Mouse (Mus musculus) heart, postnatal 10 days (tissue): ENCODE data around the gene Irs3. TPM values are rescaled to one million over a fixed set of nuclear protein-coding genes. Genes with fewer than 3 reads are reported as not detected.

Experiments used
- DNase-seq, 2 experiments: peaks; one replicate each; pipeline ENCODE4 v3.0.0; 2021
- intact Hi-C: fragments of 180-260 bp; cut with DNase I; formaldehyde crosslinking; loops from one replicate; pipeline ENCODE4 v1.15.1; 2025
- total RNA-seq, 2 experiments: library from RNA; stranded (reverse); gene quantifications; 2 replicates each; pipeline ENCODE4 v1.2.3; 2021

Gene Irs3
- under 1 TPM; 0.24 to 0.35 TPM for total RNA-seq

DNA sequence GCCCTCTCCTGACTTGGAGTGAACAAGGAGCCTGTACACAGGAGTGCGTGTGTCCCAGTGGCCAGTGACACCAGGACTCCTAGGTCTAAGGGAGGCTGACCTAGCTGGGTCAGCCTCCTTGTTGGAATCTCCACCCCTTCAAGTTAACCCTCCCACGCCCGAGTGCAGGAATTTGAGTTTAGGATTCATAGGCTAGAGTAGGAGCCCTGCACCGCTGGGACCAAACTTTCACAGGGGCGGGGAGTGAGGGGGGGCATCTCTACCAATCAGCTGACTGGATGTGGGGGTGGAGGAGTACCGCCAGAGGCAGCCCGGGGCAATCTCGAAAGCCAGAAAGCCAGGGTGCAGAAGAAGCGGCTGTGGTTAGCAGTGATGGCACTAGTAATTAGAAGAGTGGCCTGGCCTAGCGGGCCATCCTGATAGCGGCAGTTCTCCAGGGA lies at the start of gene Irs3:
Gene Irs3 (minus strand): TSS at position 63 of the 440 bp plus-strand sequence.
- intact Hi-C loops: loop anchor here (10.0 kb wide), 1 partner anchor 261 kb away; no protein-coding TSS in a partner anchor
- DNase-seq: peak; percentile 42 to 48

DNA sequence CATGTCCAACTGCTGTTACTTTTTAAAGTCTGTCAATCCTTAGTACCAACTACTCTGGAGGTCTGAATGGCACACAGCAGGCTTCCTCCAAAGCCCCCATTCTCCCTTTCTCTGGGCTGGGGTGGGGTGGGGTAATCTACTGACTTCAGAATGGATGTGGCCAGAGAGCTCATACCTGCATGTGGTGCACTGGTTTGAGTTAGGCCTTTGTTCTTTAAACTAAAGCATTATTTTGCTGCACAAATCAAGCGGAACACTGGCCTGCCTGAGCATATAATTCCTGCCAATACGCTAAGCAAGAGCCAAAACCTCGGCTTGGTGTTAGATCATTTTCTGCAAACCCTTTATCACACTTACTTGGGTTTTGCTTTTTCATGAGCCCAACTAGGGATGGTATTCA lies 49.3 kb upstream of the Irs3 start:
- DNase-seq: no peak
- intact Hi-C loops: no loop called here

DNA sequence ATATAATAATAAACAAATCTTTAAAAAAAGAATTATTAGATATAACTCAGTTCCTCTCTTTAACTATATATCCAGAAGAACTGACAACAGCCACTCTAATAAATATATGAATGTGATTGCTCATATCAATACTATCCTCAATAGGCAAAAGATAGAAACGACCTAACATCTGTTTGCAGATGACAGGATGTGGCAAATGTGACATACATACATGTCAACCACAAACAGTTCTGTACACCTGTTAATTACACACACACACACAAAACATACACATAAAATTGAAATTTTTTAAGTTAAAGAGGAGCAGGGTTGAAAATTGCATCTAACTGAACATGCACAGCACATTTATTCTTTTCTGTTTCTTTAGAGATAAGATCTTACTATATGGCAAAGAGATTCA lies 46.4 kb upstream of the Irs3 start:
- intact Hi-C loops: no loop called here
- no peak for DNase-seq

DNA sequence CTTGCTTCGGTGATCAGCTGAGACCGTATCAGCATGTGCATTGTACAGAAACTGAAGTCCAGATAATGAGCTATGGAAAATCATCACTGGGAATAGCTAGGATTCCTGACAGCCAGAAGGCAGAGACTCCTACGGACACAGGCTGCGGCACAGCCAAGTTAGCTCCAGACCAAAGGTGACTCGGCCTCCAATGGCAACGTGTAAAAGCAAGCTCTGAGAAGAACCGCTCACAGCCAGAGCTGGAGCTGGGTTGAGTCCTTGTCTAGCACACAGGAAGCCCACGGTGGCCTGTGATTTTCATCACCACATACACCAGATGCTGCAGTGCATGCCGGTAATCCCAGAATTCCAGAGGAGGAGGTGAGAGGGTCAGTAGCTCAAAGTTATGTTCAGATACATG lies 45.0 kb upstream of the Irs3 start:
- no peak for DNase-seq
- intact Hi-C loops: no loop called here

DNA sequence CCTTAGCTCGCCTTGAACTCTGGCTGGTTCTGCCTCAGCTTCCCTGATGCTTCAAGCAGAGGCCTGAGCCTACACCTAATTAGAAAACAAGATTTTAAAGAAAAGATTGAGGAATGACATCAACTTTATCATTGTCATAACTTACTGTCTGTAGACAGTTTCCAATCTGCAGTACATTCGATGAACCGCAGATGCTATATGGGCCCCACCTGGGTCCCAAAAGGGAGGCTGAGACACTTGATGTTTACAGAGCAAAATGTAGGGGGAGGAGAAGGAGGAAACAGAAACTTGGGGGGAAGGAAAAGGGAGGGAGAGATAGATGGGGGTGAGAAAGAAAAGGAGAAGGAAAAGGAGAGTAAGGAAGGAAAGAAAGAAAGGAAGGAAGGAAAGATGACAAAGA lies 44.5 kb upstream of the Irs3 start:
- intact Hi-C loops: no loop called here
- no peak for DNase-seq

DNA sequence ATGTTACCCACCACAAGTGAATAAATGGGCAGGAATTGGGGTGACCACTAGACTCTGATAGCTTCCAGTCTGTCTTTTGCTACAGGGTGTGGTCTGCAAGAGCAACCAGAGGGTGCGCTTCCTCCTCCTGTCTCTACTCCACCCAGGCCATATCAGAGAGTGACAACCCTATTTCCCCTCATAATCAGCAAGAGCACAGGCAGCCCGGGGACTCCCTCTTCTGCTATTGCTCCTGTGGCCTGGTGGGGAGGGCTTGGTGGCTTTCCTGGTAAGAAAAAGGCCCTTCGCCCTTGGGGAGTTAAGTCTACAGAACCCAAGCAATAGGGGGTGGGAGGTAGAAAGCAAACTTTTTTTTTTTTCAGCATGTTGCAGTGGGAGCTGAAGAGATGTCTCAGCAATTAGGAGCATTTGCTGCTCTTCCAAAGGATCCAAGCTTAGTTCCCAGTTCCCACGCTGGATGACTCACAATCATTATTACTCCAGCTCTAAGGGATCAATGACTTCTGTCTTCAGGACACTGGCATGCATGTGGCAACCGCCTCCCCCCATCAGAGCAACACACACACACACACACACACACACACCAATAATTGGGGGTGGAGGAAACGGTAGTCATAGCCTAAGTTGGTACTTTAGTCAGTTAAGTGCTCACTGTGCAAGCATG lies 40.7 kb upstream of the Irs3 start:
- intact Hi-C loops: no loop called here
- DNase-seq: no peak

DNA sequence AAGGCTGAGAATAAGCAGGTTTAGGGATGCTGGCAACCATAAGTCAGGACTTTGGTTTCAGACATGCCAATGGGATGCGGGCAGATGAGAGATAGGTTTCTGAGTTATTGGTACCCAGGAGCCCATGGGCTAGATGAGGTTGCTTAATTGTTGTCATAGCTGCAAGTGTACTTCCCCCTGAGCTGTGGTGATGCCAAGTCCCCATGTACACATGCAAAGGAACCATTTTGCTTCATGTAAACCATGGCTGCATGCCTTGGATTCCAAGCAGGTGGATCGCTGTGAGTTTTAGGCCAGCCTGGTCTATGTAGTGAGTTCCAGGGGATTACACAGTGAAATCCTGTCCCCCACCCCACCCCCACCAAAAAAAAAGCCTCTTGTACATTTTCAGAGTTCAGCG lies 40.1 kb upstream of the Irs3 start:
- intact Hi-C loops: no loop called here
- DNase-seq: no peak

DNA sequence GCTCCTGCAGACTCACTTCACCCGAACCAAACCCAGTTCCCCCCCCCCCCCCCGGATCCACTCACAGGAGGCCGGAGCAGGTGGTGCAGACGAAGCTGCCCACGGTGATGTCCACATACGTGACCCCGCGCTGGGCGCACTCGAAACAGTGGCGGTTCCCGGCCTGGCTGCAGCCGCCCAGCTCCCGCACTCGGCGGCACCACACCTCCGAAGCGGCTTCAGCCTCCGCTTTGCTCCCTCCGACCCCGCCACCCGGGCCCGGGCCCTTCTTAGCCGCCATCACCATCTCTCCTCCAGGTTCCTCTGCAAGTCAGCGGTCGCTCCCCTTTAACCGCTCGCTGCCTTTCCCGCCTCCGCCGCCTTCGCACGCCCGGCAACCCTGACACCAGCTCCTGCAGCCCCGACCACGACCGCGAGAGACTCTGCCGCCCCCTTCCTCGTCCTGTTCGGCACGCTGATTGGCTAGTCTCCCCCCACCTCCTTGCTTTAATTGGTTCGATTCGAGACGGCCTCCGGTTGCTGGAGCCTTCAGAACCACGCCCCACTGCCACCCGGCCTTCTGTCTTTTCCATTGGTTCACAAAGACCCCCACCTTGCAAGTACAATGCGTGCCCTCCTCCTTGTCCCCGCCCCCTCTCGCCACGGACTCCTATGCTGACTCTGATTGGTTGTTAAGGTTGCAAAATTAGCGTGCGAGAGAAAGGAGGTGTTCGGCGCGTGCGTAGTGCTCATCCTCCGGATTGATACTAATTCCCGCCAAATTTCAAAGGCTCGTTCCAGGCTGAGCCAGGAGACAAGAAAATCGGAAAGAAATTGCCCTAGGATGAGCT lies 39.0 kb upstream of the Irs3 start, which contains the start of gene Agfg2:
Gene Agfg2 (minus strand): TSS at position 433 of the 830 bp plus-strand sequence.
- peak; percentile 98 for DNase-seq
- intact Hi-C loops: no loop called here

DNA sequence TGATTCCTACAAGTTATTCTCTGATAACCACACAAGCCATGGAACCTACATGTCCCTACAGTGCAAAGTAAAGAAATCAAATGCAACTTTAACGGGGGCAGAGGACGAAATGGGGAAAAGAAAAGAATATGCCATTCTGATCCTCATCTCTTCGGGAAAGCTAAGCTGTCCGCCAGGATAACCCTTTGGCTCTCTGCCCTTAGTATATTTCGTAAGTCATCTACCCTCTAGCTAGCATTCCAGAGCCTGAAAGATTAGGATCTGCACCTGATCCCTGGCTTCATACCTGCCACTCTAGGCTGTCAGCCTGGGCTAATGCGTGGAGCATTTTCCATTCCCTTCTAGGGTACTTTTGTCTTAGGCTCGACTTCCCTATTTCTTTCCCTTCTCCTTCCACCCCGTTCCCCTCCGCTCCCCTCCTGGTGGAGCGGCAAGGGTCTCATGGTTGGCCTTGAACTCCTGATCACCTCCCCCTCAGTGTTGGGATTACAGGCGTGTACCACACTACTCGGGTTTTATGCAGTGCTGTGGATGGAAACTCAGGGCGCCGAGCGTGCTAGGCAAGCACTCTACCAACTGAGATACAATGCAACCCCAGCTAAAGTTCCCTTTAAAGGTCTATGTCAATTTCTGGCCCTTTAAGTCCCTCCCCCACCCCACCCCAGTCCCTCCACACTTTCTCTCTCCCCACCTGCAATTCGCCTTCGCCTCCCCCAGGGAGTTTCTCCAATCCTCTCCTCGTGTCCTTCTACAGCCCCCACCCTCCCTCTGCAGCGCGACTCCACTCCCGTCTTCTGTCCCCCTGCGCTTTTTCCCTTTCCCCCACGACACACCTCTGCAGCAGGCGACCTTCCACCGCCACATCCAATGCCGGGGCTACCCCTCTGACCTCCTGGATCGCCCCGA lies 38.1 kb upstream of the Irs3 start:
- intact Hi-C loops: no loop called here
- peak in 1 of 2 experiments; percentile 34 for DNase-seq

DNA sequence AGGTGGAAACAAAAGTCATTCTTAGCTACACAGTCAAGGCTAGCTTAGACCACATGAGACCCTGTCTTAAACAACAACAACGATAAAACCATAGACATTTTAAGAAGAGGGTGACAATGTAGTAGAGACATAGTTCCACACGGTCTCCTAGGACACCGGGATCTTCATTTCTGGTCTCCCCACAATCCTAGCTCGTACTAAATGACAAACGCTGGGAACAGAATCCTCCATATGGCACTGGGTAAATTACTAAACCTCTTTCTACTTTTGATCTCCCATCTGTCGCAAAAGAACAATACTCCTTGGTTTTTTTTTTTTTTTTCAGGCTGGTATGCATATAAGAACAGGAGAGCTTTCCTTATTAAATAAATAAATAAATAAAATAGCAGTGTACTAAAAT lies 37.0 kb upstream of the Irs3 start:
- intact Hi-C loops: no loop called here
- no peak for DNase-seq

DNA sequence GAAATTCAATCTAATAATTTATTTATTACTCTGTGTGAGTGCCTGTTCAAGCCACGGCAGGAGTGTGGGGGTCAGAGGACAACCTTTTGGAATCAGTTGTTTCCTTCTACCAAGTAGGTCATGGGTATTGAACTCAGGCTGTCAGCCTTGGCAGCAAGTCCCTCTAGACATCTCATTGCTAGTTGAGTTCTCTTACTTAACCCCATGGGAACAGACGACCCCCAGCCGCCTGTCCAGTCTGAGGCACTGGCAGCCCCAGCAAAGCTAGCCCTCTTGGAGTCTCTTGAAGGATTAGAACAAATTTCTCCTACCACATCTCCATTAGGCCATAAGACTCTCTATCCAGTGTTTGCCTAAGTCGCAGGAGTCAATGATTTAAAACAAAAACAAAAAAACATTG lies 34.2 kb upstream of the Irs3 start:
- no peak for DNase-seq
- intact Hi-C loops: no loop called here

DNA sequence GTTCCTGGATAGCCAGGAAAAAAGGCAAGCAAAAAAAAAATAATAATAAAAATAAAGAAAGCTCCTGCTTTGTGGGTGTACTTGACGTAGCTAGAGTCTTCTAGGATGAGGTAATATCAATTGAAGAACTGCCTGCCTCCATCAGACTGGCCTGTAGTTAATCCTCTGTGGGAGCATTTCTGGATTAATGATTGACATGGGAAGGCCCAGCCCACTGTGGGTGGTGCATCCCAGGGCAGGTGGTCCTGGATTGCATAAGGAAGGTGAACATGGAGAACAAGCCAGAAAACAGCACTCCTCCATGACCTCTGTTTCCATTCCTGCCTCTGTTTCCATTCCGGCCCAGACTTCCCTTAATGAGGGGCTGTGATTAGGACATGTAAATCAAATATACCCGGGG lies 33.2 kb upstream of the Irs3 start:
- DNase-seq: no peak
- intact Hi-C loops: no loop called here

DNA sequence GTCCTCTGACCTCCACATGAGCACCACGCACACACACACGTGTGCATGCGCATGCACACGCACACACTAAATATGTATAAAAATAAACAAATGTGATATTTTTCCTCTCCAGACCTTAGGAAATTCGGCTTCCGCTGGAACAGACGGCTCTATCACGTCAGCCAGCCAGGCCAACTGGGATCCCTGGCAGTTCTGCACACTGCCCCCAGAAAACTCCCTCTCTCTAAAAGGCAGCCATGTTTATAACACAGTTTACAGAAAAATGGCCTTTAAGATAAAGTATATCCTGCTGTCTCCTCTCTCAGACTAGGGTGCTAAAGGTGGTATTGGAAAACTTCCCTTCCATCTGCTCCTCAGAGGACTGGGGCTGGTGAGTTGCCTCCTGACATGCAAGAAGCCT lies 32.3 kb upstream of the Irs3 start:
- DNase-seq: no peak
- intact Hi-C loops: no loop called here

DNA sequence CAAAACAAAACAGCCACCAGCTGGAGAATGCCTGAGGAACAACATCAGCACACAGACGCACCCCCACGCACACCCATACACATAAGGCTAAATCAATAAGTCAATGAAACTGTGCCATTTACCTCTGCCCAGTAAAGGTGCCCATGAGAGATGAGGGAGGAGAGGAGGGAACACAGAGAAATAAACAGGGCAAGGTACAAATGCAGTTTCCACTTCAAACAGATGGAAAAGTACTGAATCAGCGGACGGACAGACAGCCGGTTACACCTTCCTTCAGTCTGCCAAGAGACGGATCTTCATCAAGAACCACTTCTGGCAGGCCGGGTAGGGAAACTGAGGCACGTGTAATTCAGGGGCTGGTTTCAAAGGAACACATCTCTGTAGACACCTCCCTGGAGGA lies 29.3 kb upstream of the Irs3 start:
- DNase-seq: no peak
- intact Hi-C loops: loop anchor here (5.0 kb wide), 1 partner anchor 68 kb away; the partner anchor contains the start of gene Nyap1

DNA sequence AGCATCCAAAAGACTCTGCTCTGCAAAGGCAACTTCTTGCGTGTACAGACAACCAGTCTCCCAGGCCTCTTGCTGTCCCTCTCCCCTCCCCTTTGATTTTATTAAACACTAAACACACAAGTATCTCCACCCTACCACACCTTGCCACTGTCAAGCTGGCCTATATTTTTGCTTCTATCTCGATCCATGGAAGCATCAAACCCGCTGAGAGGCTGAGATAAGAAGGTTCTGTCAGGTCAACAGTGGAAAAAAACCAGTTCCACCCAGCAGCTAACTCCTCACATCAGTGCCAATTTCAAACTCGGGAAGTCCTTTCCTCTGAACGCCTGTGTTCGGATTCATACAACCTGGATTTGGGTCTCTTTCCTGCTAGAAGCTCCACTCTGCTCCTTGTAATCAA lies 27.5 kb upstream of the Irs3 start:
- no peak for DNase-seq
- intact Hi-C loops: loop anchor here (5.0 kb wide), 1 partner anchor 69 kb away; the partner anchor contains the start of gene Nyap1

DNA sequence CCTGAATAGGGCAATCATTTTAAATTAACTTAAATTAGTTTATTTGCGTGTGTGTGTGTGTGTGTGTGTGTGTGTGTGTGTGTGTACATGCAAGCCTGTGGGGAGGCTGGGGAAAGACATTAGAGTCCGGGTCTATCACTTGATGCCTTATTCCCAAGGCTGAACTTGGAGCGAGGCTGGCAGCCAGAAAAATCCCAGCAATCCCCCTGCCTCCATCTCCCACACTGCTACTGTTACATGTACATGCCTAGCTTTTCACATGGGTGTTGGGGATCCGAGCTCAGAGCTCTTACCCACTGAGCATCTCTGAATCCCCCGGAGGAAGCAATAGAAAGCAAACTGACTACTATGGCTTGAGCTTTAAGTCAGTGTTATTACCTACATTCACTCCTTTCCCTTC lies 26.8 kb upstream of the Irs3 start:
- DNase-seq: no peak
- intact Hi-C loops: loop anchor here (5.0 kb wide), 1 partner anchor 70 kb away; the partner anchor contains the start of gene Nyap1

DNA sequence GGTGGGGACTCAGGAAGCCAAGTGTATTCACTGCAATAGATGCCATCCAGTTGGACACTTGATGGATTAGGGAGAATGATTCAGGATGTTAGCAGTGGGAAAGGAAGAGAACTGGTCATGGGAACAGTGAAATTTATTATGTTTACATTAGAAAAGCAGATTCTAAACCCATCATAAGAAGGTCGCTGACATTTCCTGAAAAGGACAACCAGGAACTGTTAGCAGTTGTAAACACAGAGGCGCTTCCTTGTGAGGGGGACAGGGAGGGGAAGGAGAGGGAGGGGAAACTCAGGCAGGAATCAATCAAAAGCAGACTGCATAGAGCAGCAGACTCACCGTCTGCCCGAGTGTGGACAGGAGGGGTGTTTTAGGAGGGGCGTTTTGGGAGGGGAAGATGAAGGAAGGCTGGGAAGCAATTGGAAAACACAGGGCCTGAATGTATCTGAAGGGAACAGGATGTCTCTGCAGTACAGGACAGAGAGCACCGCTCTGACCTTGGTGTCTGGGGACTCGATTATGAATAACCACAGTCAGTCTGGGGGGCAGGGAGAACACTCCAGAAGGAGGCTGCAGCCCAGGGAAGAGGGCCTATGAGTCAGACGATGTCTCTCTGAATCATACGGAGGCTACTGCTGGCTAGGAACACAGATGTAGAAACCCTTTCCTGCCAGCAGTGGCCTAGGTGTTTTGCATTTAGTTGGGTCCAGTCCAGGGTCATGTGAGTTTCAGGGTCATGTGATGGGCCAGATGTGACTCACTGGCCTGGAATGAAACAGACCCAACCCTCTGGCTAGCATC lies 26.1 kb upstream of the Irs3 start:
- peak; percentile 83 to 86 for DNase-seq
- intact Hi-C loops: loop anchor here (5.0 kb wide), 1 partner anchor 71 kb away; the partner anchor contains the start of gene Nyap1

DNA sequence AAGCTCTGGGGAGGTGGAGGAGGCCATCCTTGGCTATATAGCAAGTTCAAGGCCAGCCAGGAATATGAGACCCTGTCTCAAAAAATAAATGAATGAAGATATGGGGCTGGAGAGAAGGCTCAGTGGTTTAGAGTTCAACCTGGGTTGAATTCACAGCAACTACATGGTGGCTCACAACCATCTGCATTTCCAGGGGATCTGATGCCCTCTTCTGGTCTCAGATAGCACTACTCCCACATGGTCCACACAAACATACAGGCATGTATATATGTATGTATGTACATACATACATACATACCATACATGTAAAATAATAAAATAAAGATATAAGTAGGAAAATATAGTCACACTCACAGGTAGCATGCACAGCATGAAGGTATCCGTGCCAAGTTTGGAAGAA lies 24.7 kb upstream of the Irs3 start:
- intact Hi-C loops: loop anchor here (5.0 kb wide), 1 partner anchor 72 kb away; the partner anchor contains the start of gene Nyap1
- DNase-seq: no peak

DNA sequence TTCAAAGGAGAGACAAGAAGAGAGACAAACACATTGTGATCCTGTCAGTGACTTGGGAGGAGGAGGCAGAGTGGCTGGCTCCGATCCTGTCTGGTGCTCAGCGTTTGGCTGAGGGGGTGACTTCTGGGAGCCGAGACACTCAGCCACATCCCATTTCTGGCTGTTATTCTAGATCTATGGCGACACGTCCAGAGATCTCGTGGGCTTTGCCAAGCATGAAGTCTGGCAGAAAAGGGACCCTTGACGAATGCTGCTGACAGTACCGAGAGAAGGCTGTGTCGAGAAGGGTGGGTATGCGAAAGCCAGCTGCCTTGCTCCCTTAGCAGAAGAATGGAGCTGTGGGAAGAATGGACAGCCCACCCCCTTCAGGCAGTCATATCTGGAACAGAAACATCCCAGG lies 23.5 kb upstream of the Irs3 start:
- intact Hi-C loops: no loop called here
- DNase-seq: peak; percentile 66 to 68

DNA sequence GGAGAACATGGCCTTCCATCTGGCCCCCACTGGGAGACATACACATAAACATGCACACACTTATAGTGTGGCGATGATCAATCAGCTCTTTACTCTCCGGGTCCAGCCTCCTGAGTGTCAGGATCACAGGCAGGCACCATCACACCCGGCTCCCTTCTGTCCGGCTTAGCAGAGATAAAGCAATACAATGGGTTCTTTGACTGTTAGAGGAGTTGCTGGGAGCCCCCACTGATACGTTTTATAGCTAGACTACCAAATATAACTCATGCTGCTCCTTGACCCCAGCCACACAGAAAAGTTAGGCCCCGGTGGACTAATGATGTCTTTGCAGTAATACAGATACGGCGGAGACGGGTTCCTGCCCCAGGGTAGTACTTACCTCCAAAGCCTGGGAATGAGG lies 17.5 kb upstream of the Irs3 start:
- DNase-seq: no peak
- intact Hi-C loops: no loop called here
